Mouse (Mus musculus): ENCODE data around the gene Phykpl. TPM values are rescaled to one million over a fixed set of nuclear protein-coding genes. Genes with fewer than 3 reads are reported as not detected.

Gene Phykpl
- polyA plus RNA-seq, 2 experiments = 10.1 to 10.7 TPM

DNA sequence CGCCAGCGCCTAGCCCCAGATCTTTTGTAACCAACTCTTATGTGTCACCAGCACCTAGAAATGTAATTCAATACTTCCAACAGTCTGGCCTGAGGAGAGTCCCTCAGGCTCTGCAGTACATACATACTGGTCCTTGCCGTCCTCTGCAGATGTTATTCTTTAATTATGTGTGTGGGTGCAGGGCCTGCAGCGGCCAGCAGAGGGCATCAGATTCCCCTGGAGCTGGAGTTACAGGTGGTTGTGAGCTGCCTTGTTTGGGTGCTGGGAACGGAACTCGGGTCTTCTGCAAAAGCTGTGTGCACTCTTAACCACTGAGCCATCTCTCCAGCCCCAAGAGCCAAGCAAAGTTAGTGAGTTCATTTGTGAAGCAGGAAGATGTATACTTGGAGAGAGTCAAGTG lies 18.6 kb upstream of the Phykpl start:
- H3K9ac ChIP-seq (replicated peaks) = no peak overlapping the region
- H3K27me3 ChIP-seq (ENCODE audit: control insufficient read depth, insufficient read depth, low read length) = no peaks in the 10 kb centered on the region
- peaks cover 3% of the 10 kb centered on the region; the same call in 1 of the 2 replicates for H3K9me3 ChIP-seq (ENCODE audit: control insufficient read depth, low read length)
- no peaks in the 10 kb centered on the region for H3K36me3 ChIP-seq (replicated peaks; ENCODE audit: control insufficient read depth, insufficient read depth, low read depth)
- H3K4me2 ChIP-seq (ENCODE audit: low read depth) = no peak overlapping the region
- DNase-seq (ENCODE audit: low read depth in 3 of 3, low spot score in 3 of 3) = no peak
- H3K4me1 ChIP-seq (replicated peaks; ENCODE audit: control insufficient read depth in 2 of 2, insufficient read depth in 2 of 2, low read length in 1 of 2) = no peaks in the 10 kb centered on the region
- no peak for ATAC-seq (ENCODE audit: insufficient read depth)
- peak; percentile 77 for TF ChIP-seq CTCF (IDR thresholded peaks at IDR 0.05; ENCODE audit: low read depth)
- no peak for TF ChIP-seq EP300 (IDR thresholded peaks at IDR 0.05; ENCODE audit: low read depth)
- WGBS (ENCODE audit: insufficient replicate concordance) = 74% methylated on average over 6 of the region's 6 CpGs
- H3K4me3 ChIP-seq (ENCODE audit: insufficient read depth in 1 of 2, low read depth in 2 of 2, low read length in 2 of 2) = no peak overlapping the region
- no peak overlapping the region for H3K27ac ChIP-seq

- no peak overlapping the region for H3K9ac ChIP-seq (replicated peaks)
- TF ChIP-seq CTCF (IDR thresholded peaks at IDR 0.05; ENCODE audit: low read depth) (no peak), EP300 (IDR thresholded peaks at IDR 0.05; ENCODE audit: low read depth) (no peak)
- no peak overlapping the region for H3K4me3 ChIP-seq (ENCODE audit: insufficient read depth in 1 of 2, low read depth in 2 of 2, low read length in 2 of 2)
- no peak overlapping the region for H3K4me2 ChIP-seq (ENCODE audit: low read depth)
- H3K27ac ChIP-seq = no peak overlapping the region
- H3K27me3 ChIP-seq (ENCODE audit: control insufficient read depth, insufficient read depth, low read length) = no peaks in the 10 kb centered on the region
- ATAC-seq (ENCODE audit: insufficient read depth) = no peak
- H3K9me3 ChIP-seq (ENCODE audit: control insufficient read depth, low read length) = peaks cover 3% of the 10 kb centered on the region; the same call in 1 of the 2 replicates
- WGBS (ENCODE audit: insufficient replicate concordance) = 73% methylated on average over 4 of the region's 4 CpGs
- H3K4me1 ChIP-seq (replicated peaks; ENCODE audit: control insufficient read depth in 2 of 2, insufficient read depth in 2 of 2, low read length in 1 of 2) = no peaks in the 10 kb centered on the region
- H3K36me3 ChIP-seq (replicated peaks; ENCODE audit: control insufficient read depth, insufficient read depth, low read depth) = no peaks in the 10 kb centered on the region
- no peak for DNase-seq (ENCODE audit: low read depth in 3 of 3, low spot score in 3 of 3)
Measured at GRCm38 (mm10) chr11:51568801-51569200, 15.8 kb upstream of the Phykpl start.

GRCm38 (mm10) chr11:51576454-51576853 lies 8.1 kb upstream of the Phykpl start:
- H3K27me3 ChIP-seq (ENCODE audit: control insufficient read depth, insufficient read depth, low read length) = no peaks in the 10 kb centered on the region
- ATAC-seq (ENCODE audit: insufficient read depth) (no peak), DNase-seq (ENCODE audit: low read depth in 3 of 3, low spot score in 3 of 3) (no peak)
- H3K4me1 ChIP-seq (replicated peaks; ENCODE audit: control insufficient read depth in 2 of 2, insufficient read depth in 2 of 2, low read length in 1 of 2) = no peaks in the 10 kb centered on the region
- H3K4me3 ChIP-seq (ENCODE audit: insufficient read depth in 1 of 2, low read depth in 2 of 2, low read length in 2 of 2) = no peak overlapping the region
- no peaks in the 10 kb centered on the region for H3K36me3 ChIP-seq (replicated peaks; ENCODE audit: control insufficient read depth, insufficient read depth, low read depth)
- H3K9ac ChIP-seq (replicated peaks) = no peak overlapping the region
- no peak overlapping the region for H3K4me2 ChIP-seq (ENCODE audit: low read depth)
- no peaks in the 10 kb centered on the region for H3K9me3 ChIP-seq (ENCODE audit: control insufficient read depth, low read length)
- no peak overlapping the region for H3K27ac ChIP-seq
- WGBS (ENCODE audit: insufficient replicate concordance) = 80% methylated on average over 4 of the region's 4 CpGs
- TF ChIP-seq CTCF (IDR thresholded peaks at IDR 0.05; ENCODE audit: low read depth) (no peak), EP300 (IDR thresholded peaks at IDR 0.05; ENCODE audit: low read depth) (no peak)

GRCm38 (mm10) chr11:51577587-51577986 lies 7.0 kb upstream of the Phykpl start:
- Histone ChIP-seq H3K27ac (no peak overlapping the region), H3K9ac (replicated peaks) (no peak overlapping the region), H3K36me3 (replicated peaks; ENCODE audit: control insufficient read depth, insufficient read depth, low read depth) (no peaks in the 10 kb centered on the region), H3K4me2 (ENCODE audit: low read depth) (no peak overlapping the region), H3K4me1 (replicated peaks; ENCODE audit: control insufficient read depth in 2 of 2, insufficient read depth in 2 of 2, low read length in 1 of 2) (no peaks in the 10 kb centered on the region), H3K27me3 (ENCODE audit: control insufficient read depth, insufficient read depth, low read length) (no peaks in the 10 kb centered on the region), H3K9me3 (ENCODE audit: control insufficient read depth, low read length) (no peaks in the 10 kb centered on the region), H3K4me3 (ENCODE audit: insufficient read depth in 1 of 2, low read depth in 2 of 2, low read length in 2 of 2) (no peak overlapping the region)
- WGBS (ENCODE audit: insufficient replicate concordance) = 43% methylated on average over 7 of the region's 7 CpGs
- DNase-seq (ENCODE audit: low read depth in 3 of 3, low spot score in 3 of 3) (no peak), ATAC-seq (ENCODE audit: insufficient read depth) (no peak)
- TF ChIP-seq EP300 (IDR thresholded peaks at IDR 0.05; ENCODE audit: low read depth) = no peak
- no peak for TF ChIP-seq CTCF (IDR thresholded peaks at IDR 0.05; ENCODE audit: low read depth)

DNA sequence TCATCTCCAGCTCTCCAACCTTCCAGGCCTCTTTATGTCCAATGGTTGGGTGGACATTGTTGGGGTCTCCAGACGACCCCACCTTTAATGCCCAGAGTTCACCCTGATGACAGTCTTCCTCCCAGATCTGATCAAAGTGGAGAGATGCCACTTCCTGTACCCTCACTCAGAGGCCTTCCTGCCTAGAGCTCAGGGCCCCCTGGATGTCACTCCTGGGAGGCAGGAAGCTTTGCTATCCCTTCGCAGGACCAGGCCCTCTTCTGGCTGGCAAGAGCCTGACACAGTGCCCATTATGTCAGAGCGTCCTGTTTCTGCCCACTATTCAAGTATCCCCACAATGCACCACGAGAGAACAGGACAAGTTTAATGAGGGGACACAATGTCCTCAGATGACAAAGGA lies 5.5 kb upstream of the Phykpl start:
- TF ChIP-seq CTCF (IDR thresholded peaks at IDR 0.05; ENCODE audit: low read depth) = no peak
- TF ChIP-seq EP300 (IDR thresholded peaks at IDR 0.05; ENCODE audit: low read depth) = no peak
- H3K4me3 ChIP-seq (ENCODE audit: insufficient read depth in 1 of 2, low read depth in 2 of 2, low read length in 2 of 2) = no peak overlapping the region
- H3K9ac ChIP-seq (replicated peaks) = no peak overlapping the region
- H3K27me3 ChIP-seq (ENCODE audit: control insufficient read depth, insufficient read depth, low read length) = no peaks in the 10 kb centered on the region
- H3K4me2 ChIP-seq (ENCODE audit: low read depth) = no peak overlapping the region
- 42% methylated on average over 4 of the region's 4 CpGs for WGBS (ENCODE audit: insufficient replicate concordance)
- peaks cover 3 to 8% of the 10 kb centered on the region in 2 experiments for H3K4me1 ChIP-seq (replicated peaks; ENCODE audit: control insufficient read depth in 2 of 2, insufficient read depth in 2 of 2, low read length in 1 of 2)
- no peaks in the 10 kb centered on the region for H3K9me3 ChIP-seq (ENCODE audit: control insufficient read depth, low read length)
- ATAC-seq (ENCODE audit: insufficient read depth) = no peak
- DNase-seq (ENCODE audit: low read depth in 3 of 3, low spot score in 3 of 3) = no peak
- H3K27ac ChIP-seq = no peak overlapping the region
- no peaks in the 10 kb centered on the region for H3K36me3 ChIP-seq (replicated peaks; ENCODE audit: control insufficient read depth, insufficient read depth, low read depth)
